Mouse (Mus musculus): ENCODE measurements around the gene Mms19. TPM values are rescaled to one million over a fixed set of nuclear protein-coding genes. Genes with fewer than 3 reads are reported as not detected.

Mms19 gene
- polyA plus RNA-seq, 1 experiment from 2014 or later = 42.3 TPM

- no peak overlapping the region for H3K4me3 ChIP-seq
- H3K36me3 ChIP-seq (replicated peaks) = 0 out of 2 replicates have a peak, but pooled peaks cover 4% of the 10 kb centered on the region
- H3K4me1 ChIP-seq = peaks cover 34% of the 10 kb centered on the region
- no peaks in the 10 kb centered on the region for H3K9me3 ChIP-seq
- no peaks in the 10 kb centered on the region for H3K27me3 ChIP-seq (ENCODE audit: poor library complexity, severe bottlenecking)
- no peak overlapping the region for H3K27ac ChIP-seq
- DNase-seq (ENCODE audit: extremely low spot score, low spot score) = no peak
- 79% methylated on average over 7 of the region's 7 CpGs for WGBS
These were observed 28.1 kb upstream of the Mms19 start for GRCm38 (mm10) chr19:42009067-42009466.

DNA sequence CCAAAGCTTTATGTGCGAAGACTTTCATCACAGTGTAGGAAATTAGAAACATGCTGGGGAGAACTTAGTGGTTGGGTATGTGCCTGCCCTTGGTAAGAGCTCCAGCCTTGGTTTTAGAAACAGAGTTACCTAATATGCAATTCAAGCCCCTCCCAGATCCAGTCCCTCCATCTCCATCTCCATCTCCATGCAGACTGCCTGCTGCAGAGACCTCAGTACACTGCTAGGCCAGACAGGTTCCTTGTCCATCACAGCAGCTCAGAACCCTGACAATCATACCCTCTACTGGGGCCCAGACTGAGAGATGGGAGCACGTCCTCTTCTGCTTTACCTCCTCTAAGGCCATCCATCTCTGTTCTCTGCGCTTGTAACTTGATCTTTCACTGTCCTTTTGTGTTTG, 27.6 kb upstream of the Mms19 start:
- Histone ChIP-seq H3K4me3 (no peak overlapping the region), H3K27ac (peak overlapping the region; percentile 17; the same call in 1 of the 2 replicates), H3K36me3 (replicated peaks) (0 out of 2 replicates have a peak, but pooled peaks cover 4% of the 10 kb centered on the region), H3K4me1 (peaks cover 34% of the 10 kb centered on the region), H3K27me3 (ENCODE audit: poor library complexity, severe bottlenecking) (no peaks in the 10 kb centered on the region), H3K9me3 (no peaks in the 10 kb centered on the region)
- no peak for DNase-seq (ENCODE audit: extremely low spot score, low spot score)
- WGBS = 82% methylated on average over 3 of the region's 3 CpGs

DNA sequence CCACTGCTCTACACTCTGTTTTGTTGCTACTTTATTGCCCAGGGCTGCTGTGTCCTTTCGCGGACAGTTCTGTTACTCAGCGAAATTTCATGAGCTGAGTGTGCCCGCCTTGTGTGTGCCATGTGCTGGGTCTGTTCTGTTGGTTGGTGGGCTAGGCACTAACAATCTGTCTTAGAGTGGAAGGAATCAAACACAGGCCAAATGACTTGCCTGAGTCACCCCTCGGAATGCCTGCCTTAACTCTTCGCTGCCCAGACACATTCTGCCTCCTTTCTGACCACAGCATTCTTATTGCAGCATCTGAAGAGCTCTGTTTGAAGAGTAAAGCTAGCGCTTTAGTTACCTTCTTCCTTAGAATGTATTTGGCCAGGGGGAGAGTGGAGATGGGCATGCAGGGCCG, 25.6 kb upstream of the Mms19 start:
- H3K27ac ChIP-seq = 0 out of 2 replicates have a peak overlapping the region, but pooled peaks have one; percentile 20
- H3K4me3 ChIP-seq = no peak overlapping the region
- no peaks in the 10 kb centered on the region for H3K27me3 ChIP-seq (ENCODE audit: poor library complexity, severe bottlenecking)
- no peaks in the 10 kb centered on the region for H3K9me3 ChIP-seq
- WGBS = 75% methylated on average over 8 of the region's 8 CpGs
- H3K4me1 ChIP-seq = peaks cover 35% of the 10 kb centered on the region
- no peaks in the 10 kb centered on the region for H3K36me3 ChIP-seq (replicated peaks)
- no peak for DNase-seq (ENCODE audit: extremely low spot score, low spot score)

- no peak for DNase-seq (ENCODE audit: extremely low spot score, low spot score)
- Histone ChIP-seq H3K9me3 (no peaks in the 10 kb centered on the region), H3K4me3 (no peak overlapping the region), H3K36me3 (replicated peaks) (no peaks in the 10 kb centered on the region), H3K27ac (no peak overlapping the region), H3K4me1 (peaks cover 35% of the 10 kb centered on the region), H3K27me3 (ENCODE audit: poor library complexity, severe bottlenecking) (no peaks in the 10 kb centered on the region)
- 86% methylated on average over 3 of the region's 3 CpGs for WGBS
These were observed 24.7 kb upstream of the Mms19 start for GRCm38 (mm10) chr19:42005616-42006015.

- Histone ChIP-seq H3K27me3 (ENCODE audit: poor library complexity, severe bottlenecking) (no peaks in the 10 kb centered on the region), H3K4me1 (peaks cover 43% of the 10 kb centered on the region), H3K27ac (no peak overlapping the region), H3K9me3 (no peaks in the 10 kb centered on the region), H3K4me3 (no peak overlapping the region), H3K36me3 (replicated peaks) (no peaks in the 10 kb centered on the region)
- 82% methylated on average over 6 of the region's 6 CpGs for WGBS
- no peak for DNase-seq (ENCODE audit: extremely low spot score, low spot score)
These were observed 23.3 kb upstream of the Mms19 start for GRCm38 (mm10) chr19:42004258-42004657.

GRCm38 (mm10) chr19:42001253-42001980, 20.5 kb upstream of the Mms19 start:
- WGBS = 90% methylated on average over 12 of the region's 12 CpGs
- H3K4me1 ChIP-seq = peaks cover 29% of the 10 kb centered on the region
- no peak overlapping the region for H3K4me3 ChIP-seq
- no peaks in the 10 kb centered on the region for H3K9me3 ChIP-seq
- DNase-seq (ENCODE audit: extremely low spot score, low spot score) = no peak
- H3K27ac ChIP-seq = 0 out of 2 replicates have a peak overlapping the region, but pooled peaks have one; percentile 22
- H3K36me3 ChIP-seq (replicated peaks) = no peaks in the 10 kb centered on the region
- no peaks in the 10 kb centered on the region for H3K27me3 ChIP-seq (ENCODE audit: poor library complexity, severe bottlenecking)

- no peak for DNase-seq (ENCODE audit: extremely low spot score, low spot score)
These were observed 19.5 kb upstream of the Mms19 start for GRCm38 (mm10) chr19:42000446-42000958.

GRCm38 (mm10) chr19:41999688-42000283, 18.8 kb upstream of the Mms19 start:
- Histone ChIP-seq H3K4me3 (no peak overlapping the region), H3K27ac (0 out of 2 replicates have a peak overlapping the region, but pooled peaks have one; percentile 8), H3K36me3 (replicated peaks) (no peaks in the 10 kb centered on the region), H3K27me3 (ENCODE audit: poor library complexity, severe bottlenecking) (no peaks in the 10 kb centered on the region), H3K4me1 (peaks cover 41% of the 10 kb centered on the region), H3K9me3 (no peaks in the 10 kb centered on the region)
- WGBS = 94% methylated on average over 4 of the region's 4 CpGs
- DNase-seq (ENCODE audit: extremely low spot score, low spot score) = no peak

More at GRCm38 (mm10) chr19:42000446-42000958, 19.5 kb upstream of the Mms19 start:
- H3K27me3 ChIP-seq (ENCODE audit: poor library complexity, severe bottlenecking) = no peaks in the 10 kb centered on the region
- no peak overlapping the region for H3K4me3 ChIP-seq
- H3K9me3 ChIP-seq = no peaks in the 10 kb centered on the region
- no peaks in the 10 kb centered on the region for H3K36me3 ChIP-seq (replicated peaks)
- WGBS = 75% methylated on average over 4 of the region's 4 CpGs
- H3K4me1 ChIP-seq = peaks cover 34% of the 10 kb centered on the region
- 0 out of 2 replicates have a peak overlapping the region, but pooled peaks have one; percentile 22 for H3K27ac ChIP-seq

DNA sequence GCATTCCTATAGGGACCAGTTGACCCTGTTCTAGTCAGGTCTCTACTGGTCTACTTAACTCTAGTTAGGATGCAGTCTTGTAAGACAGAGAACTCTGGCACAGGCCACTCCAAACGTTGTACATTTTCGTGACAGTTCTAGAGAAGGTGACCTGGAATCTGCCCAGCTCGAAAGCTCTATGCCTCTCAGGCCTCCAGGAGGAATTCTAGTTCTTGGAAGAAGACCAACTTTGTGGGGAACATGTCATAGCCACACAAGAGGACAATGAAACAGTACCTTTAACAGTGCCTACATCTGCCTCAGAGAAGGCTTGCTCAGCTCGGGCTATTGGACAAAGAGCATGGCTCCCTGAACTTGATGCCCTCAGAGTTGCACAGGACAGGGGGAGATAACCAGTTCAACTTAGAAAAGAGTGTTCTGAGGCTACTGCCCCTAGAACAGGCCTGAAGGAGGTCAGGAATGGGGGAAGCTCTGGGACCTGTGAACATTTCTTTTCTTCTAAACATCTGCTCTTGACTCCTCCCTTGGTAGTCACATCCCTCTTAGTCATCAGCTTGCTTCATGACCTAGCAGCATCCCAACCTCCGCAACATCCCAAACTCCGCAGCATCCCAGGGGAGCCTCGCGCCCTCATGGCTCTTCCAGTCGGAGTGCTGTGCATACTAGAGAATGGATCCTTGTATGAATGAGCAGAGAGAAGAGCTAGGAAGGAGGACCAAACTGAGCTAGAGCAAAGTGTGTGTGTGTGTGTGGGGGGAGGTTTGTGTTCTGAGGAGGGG, 18.0 kb upstream of the Mms19 start:
- WGBS = 94% methylated on average over 9 of the region's 9 CpGs
- Histone ChIP-seq H3K4me1 (peaks cover 44% of the 10 kb centered on the region), H3K4me3 (no peak overlapping the region), H3K27me3 (ENCODE audit: poor library complexity, severe bottlenecking) (no peaks in the 10 kb centered on the region), H3K36me3 (replicated peaks) (no peaks in the 10 kb centered on the region), H3K27ac (0 out of 2 replicates have a peak overlapping the region, but pooled peaks have one; percentile 8), H3K9me3 (no peaks in the 10 kb centered on the region)
- no peak for DNase-seq (ENCODE audit: extremely low spot score, low spot score)

GRCm38 (mm10) chr19:41997090-41997489, 16.1 kb upstream of the Mms19 start:
- Histone ChIP-seq H3K36me3 (replicated peaks) (no peaks in the 10 kb centered on the region), H3K9me3 (no peaks in the 10 kb centered on the region), H3K27ac (no peak overlapping the region), H3K4me3 (no peak overlapping the region), H3K27me3 (ENCODE audit: poor library complexity, severe bottlenecking) (no peaks in the 10 kb centered on the region), H3K4me1 (peaks cover 47% of the 10 kb centered on the region)
- DNase-seq (ENCODE audit: extremely low spot score, low spot score) = no peak
- 93% methylated on average over 10 of the region's 10 CpGs for WGBS

DNA sequence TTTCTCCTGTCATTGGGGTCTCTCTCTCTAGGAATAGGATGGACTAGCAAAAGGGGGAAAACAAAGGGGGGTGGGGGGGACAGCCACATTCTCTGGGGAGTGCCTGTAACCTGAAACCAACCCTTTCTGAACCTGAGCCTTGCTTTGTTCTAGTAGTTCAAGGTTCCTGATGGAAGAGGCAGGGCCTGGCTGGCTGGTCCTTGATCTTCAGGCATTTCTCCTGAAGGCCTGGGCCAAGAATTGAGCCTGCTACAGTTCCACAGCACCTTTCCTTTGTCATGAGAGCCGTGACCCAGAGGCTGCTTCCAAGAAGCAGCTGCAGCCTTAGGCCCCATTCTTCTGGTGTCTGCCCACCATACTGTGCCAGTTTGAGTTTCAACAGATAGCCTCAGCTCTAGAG, 14.5 kb upstream of the Mms19 start:
- 63% methylated on average over 1 of the region's 1 CpGs for WGBS
- no peaks in the 10 kb centered on the region for H3K9me3 ChIP-seq
- no peak for DNase-seq (ENCODE audit: extremely low spot score, low spot score)
- H3K4me3 ChIP-seq = no peak overlapping the region
- H3K27ac ChIP-seq = peak overlapping the region; percentile 74
- no peaks in the 10 kb centered on the region for H3K36me3 ChIP-seq (replicated peaks)
- no peaks in the 10 kb centered on the region for H3K27me3 ChIP-seq (ENCODE audit: poor library complexity, severe bottlenecking)
- H3K4me1 ChIP-seq = peaks cover 39% of the 10 kb centered on the region

GRCm38 (mm10) chr19:41994023-41994422, 13.1 kb upstream of the Mms19 start:
- Histone ChIP-seq H3K36me3 (replicated peaks) (no peaks in the 10 kb centered on the region), H3K27ac (no peak overlapping the region), H3K27me3 (ENCODE audit: poor library complexity, severe bottlenecking) (no peaks in the 10 kb centered on the region), H3K4me1 (peaks cover 27% of the 10 kb centered on the region), H3K4me3 (no peak overlapping the region), H3K9me3 (no peaks in the 10 kb centered on the region)
- WGBS = 96% methylated on average over 7 of the region's 7 CpGs
- DNase-seq (ENCODE audit: extremely low spot score, low spot score) = no peak
